Mouse (Mus musculus) heart, postnatal 14 days (tissue): Measurements from ENCODE around the gene Aff4. TPM values are rescaled to one million over a fixed set of nuclear protein-coding genes. Genes with fewer than 3 reads are reported as not detected.
"Not testable (repeated sequence)": the region's sequence is repeated elsewhere in the genome, so short reads cannot be mapped to it uniquely, and the experiment has no call there.

Experiments used
- DNase-seq, 2 experiments: peaks; one replicate each; pipeline ENCODE4 v3.0.0; 2021 to 2022
- intact Hi-C: fragments of 180-260 bp; cut with DNase I; formaldehyde crosslinking; loops from one replicate; pipeline ENCODE4 v1.15.1; 2025
- total RNA-seq, 2 experiments: library from RNA; stranded (reverse); gene quantifications; 2 replicates each; pipeline ENCODE4 v1.2.3; 2021

The Aff4 gene
- total RNA-seq, 2 experiments from 2014 or later = 97.5 to 109 TPM

DNA sequence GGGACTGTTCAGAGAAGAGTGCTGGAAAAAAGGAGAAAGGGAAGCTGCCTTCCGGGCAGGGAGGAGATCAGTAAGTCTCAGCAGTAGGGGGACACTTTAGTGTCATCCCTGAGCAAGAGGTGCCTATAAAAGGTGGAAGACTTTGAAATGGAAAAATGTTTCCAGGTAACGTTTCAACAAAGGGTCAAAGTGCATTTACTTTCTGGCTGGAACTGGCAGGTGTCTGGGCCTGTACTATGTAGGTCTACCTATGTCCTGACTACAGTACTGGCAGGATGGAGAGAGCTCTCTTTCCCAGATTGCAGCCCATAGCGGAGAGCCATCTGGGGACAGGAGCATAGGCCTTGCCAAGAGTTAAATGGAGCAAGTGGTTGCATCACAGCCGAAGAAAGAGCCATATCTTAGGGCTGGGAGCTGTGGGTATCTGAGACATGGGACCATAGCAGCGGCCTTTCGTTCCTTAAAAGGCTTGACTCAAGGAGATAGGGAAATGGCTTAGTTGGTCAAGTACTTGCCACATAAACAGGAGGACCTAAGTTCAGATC lies 75.2 kb downstream of the Aff4 start:
- intact Hi-C loops = no loop called here
- no peak for DNase-seq

DNA sequence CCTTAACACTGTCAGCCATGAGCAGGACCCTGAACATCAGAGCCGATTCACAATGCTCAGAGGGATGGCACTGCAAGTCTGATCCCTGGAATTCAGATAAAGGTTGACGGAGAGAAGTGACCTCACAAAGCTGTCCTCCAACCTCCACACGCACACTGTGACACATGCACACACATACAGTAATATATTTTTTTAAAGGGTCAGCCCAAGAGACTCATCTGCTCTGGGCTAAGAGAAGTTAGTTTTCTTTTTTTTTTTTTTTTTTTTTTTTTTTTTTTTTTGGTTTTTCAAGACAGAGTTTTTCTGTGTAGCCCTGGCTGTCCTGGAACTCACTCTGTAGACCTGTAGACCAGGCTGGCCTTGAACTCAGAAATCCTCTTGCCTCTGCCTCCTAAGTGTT lies 76.3 kb downstream of the Aff4 start:
- intact Hi-C loops, DNase-seq: not testable (repeated sequence)

DNA sequence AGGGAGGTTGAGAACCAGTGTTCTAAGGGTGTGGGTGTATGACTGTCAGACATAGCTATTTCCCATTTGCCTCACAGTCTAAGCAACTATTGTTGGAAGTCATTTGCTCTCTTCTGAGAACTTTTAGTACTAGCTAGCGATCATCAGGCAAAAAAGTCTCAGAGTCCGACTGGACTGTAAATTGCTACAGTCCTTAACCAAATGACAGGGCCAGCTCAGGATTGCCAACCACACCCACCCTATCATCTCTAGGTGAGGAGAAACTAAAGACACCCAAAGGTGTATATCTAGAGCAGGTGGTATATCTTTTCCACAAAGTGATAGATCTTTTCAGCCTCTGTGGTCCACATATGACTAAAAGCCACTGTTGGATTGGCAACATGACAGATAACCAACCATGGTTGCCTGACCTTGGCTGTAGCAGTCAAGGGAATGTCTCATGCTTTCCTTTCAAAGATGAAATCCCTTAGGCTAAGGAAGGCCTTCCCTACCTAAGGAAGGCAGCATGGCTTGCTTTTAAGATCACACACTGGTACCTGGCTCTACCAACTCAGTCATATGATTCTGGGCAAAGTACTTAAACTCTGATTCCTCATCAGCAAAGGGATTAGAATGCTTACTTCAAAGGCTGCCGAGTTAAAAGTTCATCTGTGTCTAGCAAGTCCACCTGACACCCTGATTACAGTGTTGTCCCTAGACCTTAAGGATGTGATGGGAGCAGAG lies 77.5 kb downstream of the Aff4 start:
- DNase-seq = no peak
- intact Hi-C loops = no loop called here

DNA sequence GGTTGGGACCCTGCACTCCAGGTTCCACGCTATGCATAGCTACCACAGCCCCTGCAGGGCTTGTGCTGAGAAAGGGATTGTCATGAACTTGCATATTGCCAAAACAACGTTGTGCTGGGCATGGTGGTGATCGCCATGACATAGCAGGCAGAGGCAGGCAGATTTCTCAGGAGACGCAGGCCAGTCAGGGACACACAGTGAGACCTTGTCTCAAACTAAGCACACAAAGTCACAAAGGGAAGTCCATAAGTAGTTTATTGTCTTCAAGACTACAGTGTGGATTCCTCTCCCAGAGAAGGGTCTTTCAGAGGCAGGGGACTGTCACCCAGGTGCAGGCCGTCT lies 78.1 kb downstream of the Aff4 start:
- no peak for DNase-seq
- intact Hi-C loops = no loop called here

DNA sequence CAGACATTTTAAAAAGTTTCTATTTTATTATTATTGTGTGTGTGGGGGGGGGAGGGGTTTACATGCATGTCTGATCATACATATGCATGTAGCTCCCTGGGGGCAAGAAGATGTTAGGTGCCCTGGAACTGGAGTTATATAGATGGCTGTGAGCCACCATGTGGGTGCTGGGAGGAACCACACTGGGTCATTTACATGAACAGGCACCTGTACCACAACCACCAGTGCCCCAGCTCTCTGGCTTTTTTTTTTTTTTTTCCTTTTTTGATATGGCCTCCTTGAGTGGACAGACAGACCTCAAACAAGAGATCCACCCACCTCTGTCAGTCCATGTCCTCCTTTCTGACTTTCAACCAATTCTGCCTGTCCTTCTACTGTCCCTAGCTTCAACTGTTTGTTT lies 78.5 kb downstream of the Aff4 start:
- DNase-seq = no peak
- intact Hi-C loops = no loop called here

DNA sequence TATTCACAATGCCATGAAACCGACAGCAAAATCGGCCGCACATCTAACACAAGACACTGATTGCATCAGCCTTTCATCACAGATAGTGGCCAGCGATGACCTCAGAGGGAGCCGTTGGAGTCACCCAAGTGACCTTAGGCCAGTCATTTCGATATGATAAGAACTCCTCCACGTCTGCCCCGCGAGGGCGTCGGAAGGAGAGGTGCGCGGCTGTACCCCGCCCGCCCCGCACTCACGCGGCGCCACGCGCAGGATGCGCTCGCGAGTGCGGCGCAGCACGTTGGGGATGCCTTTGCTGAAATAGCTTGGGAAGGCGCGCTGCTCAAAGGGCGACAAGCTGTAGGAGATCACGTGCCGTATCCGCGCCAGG lies 79.7 kb downstream of the Aff4 start:
- intact Hi-C loops = no loop called here
- DNase-seq = no peak

DNA sequence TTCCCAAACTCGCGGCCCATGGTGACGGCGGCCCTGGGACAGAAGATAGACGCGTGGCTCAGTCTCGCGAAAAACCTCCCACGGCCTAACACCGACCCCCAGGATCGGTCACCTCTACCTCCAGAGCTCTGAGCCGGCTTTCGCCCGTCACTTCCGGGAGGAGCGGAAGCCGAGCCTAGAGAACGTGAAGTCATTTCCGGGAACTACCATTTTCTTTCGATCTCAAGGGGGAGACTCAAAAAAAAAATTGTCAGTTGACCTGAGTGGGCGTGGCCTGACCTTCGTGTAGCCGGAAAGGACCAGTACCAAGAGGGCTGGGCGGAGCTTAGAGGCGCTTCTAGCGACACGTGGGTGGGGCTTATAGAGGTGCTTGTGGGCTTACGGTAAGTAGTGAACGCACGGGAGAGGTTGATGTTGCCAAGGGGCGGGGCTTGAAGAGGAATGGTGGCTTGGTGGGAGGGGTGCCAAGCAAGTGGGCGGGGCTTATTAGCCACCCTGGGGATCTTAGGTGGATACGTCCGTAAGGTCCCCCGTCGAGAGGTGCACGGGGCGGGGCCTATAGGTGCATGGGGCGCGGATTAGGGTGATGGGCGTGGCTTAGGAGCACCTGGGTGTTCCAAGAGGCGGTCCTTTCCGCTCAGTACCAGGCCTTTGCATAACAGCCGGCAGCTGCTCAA lies 80.2 kb downstream of the Aff4 start, which contains the start of the genes Uqcrq and Gdf9:
Gene Uqcrq, minus strand, starts transcription at position 162 of the 677 bp plus-strand sequence.
Gene Gdf9, plus strand, starts transcription at position 354 of the 677 bp plus-strand sequence.
- peak; percentile 93 to 96 for DNase-seq
- intact Hi-C loops = no loop called here

DNA sequence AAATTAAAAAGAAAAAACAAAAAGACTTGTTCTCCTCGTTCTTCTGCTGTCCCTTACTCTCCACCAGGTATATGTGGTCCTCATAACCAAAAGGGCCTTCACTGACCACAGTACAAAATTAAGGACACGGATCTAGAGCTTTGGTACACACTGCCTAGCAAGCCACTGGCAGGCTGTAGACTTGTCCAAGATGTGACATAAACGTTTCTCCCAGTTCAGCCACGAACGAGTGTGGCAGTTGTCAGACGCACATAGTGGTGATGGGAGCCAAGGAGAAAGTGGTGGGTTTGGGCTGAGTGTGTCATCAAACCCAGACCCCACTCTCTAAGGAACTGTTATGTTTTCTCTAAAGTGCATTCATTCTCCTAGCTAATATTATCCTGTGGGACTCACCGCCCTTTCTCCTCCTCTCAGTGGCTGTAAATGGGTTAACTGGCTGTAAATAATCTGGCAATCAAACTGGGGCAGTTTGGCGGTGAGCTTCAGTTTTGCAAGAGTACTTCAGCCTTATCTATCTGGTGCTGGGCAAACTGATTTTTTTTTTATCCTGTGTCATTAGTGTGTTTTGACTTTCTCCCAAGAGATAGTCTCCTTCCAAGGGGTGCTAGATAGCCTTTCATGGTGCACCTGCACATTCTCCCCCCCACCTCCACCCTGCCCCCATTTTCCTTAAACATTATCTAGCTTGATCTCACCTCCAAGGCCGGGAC lies 80.9 kb downstream of the Aff4 start:
- intact Hi-C loops = no loop called here
- peak in 1 of 2 experiments; percentile 17 for DNase-seq

DNA sequence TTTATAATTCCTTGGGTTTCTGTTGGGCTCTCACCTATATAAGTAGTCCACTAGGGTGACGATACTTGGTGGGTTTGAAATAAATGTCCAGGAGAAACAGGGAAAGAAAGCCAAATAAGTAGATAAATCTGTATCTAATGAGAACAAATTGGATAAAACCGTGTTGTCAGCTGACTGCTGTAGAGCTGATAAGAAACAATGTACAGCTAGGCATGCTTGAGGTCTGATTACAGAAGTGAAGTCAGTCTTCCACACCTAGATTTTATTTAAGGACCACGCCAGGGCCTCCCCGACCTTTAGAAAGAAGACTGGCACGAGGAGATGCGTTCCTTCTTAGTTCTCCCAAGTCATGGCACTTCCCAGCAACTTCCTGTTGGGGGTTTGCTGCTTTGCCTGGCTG lies 82.4 kb downstream of the Aff4 start:
- intact Hi-C loops = no loop called here
- DNase-seq = no peak

DNA sequence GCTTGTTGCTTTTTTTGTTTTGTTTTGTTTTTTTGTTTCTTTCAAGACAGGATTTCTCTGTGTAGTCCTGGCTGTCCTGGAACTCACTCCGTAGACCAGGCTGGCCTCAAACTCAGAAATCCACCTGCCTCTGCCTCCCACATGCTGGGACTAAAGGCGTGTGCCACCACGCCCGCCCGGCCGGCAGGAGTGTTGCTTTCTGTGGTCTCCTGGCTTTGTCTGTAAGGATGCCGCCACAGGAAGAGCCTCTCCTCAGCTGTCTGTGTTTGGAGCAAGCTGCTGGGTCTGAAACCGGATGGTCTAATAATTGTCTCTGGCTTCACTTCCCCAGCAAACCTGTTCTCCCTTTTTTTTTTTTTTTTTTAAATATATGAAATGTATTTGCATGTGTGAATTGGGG lies 84.9 kb downstream of the Aff4 start:
- intact Hi-C loops = no loop called here
- no peak for DNase-seq

DNA sequence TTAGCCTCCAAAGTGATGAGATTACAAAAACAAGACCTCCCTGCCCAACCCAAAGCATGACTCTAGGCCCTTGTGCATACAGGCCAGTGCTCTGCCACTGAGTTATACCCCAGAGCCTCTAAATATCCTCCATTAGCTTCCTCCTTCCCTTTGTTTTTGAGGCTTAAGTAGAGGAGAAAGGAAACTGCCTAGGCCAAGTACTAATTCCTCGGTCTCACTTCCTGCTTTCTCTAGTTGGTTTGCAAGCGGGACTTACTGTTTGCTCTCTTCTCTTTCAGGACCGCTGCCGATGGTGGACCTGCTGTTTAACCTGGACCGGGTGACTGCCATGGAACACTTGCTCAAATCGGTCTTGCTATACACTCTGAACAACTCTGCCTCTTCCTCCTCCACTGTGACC lies 85.7 kb downstream of the Aff4 start:
- intact Hi-C loops = no loop called here
- DNase-seq = no peak

DNA sequence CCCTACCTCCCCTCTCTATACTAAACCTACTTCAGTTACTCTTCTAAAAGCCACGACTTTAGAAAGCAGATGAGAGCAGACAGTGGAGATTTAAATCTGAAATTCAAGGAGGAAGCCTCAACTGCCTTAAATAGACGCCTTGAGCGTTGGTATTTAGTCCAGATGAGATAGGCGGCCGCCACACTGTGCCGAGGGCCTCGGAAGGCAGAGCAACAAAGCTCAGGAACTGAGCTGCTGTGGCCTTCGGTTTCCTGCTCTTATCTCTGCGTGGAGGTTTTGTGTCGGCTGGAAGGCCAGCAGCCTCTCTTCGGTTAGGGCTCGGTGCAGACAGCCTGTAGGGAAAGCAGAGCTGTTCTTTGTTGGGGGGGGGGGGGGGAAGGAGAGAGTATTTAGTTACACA lies 91.3 kb downstream of the Aff4 start:
- intact Hi-C loops = no loop called here
- peak in 1 of 2 experiments; percentile 28 for DNase-seq

DNA sequence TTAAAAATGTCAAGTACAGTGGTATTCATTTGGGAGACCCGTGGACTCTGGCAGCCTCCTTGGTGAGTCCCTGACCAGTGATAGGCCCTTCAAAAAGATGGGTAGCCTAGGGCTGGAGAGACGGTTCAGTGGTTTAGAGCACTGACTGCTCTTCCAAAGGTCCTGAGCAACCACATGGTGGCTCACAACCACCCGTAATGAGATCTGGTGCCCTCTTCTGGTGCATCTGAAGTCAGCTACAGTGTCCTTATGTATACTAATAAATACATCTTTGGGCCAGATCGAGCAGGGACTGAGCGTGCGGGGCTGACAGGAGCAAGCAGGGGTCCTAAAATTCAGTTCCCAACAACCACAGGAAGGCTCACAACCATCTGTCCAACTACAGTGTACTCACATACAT lies 93.2 kb downstream of the Aff4 start:
- intact Hi-C loops = no loop called here

DNA sequence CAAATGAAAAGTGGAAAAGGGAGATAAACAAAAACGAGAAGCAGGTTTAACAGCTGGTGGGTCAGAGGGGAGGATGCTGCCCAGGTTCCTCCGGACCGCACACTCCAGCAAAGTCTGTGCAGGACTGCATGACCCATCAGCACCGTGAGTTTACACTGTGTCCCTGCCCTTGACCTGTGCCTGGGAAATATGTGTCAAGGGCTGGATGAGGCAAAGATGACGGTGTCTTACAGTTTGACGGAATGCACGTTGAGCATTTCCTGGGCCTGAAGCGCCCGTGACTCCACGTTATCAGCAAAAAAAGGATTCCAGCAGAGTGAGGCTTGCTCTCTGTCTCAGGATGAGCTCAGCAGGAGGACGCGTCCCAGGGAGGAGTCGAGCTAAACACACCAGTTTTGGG lies 94.9 kb downstream of the Aff4 start:
- intact Hi-C loops = no loop called here
- no peak for DNase-seq

More for the DNA sequence above, 93.2 kb downstream of the Aff4 start:
- DNase-seq = peak in 1 of 2 experiments; percentile 47

DNA sequence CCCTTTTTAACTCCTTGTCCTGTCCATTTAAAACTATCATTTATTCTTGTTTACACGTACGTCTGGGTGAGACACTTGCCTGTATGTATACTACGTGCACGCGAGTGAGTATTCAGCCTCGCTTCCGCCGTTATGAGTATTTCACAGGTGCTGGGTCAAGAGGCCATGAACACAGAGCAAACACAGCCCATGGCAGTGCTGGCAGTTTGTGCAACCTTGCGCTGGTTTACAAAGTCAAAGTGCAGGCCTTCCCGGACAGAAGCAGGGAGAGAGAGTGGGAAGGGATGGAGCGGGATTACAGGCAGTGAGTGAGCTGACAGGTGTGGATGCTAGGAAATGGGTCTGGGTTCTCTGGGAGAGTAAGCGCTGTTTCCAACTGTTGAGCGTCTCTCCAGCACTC lies 95.5 kb downstream of the Aff4 start:
- no peak for DNase-seq
- intact Hi-C loops = no loop called here

DNA sequence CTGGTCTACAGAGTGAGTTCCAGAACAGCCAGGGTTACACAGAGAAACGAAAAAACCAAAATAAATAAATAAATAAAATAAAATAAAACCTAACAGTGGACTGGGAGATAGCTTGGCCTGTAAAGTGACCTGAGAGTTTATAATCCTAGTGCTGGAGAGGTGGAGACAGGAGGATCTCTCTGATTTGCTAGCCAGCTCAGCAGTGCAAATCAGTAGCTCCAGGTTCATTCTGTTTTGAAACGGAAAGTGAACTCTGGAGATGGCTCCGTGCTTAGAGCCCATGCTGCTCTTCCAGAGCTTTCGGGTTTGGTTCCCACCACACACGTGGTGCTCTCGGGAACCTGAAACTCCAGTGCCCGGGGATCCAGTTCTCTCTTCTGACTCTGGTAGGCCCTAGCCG lies 97.4 kb downstream of the Aff4 start:
- intact Hi-C loops = no loop called here
- no peak for DNase-seq

DNA sequence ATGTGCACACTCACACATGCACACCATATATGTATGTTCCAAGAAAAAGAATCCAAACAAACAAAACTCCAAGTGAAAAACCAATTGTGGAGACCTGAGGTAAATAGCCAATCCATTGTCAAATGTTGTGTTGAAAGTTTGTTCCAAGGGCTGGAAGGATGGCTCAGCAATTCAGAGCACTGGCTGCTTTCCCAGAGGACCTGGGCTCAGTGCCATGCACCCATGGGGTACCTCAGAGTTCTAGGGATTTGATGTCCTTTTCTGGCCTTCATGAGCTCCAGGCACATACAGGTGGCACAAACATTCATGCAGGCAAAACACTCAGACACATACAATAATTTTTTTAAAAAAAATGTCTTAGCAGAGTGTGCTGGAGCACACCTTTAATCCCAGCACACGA lies 97.9 kb downstream of the Aff4 start:
- intact Hi-C loops = no loop called here
- peak; percentile 74 to 80 for DNase-seq

DNA sequence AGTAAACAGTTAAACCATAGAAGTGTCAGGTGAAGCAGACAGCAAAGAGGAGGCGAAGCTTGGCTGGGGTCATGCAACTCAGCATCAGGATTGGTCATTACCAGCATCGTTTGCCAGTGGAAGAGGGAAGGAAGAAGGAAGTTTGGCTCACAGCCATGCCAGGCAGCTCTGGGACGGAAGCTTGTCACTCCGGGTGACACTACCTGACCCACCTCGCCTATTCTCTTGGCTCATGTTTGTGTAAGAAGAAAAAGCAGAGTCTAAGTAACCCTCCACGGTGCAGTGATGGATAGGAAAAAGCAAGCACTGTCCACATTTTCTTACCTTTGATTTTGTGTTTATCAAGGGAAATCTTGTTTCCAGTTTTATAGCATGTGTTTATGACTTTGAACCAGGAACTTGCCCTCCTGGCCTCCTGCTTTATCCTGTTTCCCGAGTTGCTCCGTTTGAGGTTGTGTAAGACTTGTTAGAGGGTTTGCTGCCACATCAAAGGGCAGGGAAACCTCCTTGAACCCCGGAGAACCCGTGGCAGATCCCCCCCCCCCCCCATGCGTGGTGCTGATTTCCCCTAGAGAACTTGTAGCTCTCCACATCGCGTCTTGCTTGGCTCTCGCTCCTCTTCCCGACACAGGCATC lies 99.6 kb downstream of the Aff4 start:
- intact Hi-C loops = loop anchor here (2.0 kb wide), 1 partner anchor 35 kb away; no protein-coding TSS in a partner anchor
- DNase-seq = no peak

DNA sequence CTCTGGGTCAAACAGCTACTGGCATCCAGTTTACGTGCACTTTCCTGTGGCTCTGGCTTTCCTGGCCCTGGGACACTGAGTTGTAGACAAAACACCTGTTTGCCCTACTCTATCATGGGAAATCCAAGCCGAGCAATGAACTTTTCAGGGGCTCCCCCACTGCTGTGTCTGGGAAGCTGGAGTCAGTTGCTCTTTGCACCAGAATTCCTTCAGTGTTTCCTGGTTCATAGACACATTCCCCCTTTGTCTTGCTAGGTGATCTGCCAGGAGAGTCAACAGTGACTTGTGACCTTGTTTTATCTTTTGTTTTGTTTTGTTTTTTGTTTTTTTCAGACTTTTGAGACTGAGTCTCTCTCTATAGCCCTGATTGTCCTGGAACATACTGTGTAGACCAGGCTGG lies 100.7 kb downstream of the Aff4 start:
- intact Hi-C loops = loop anchor here (2.0 kb wide), 1 partner anchor 37 kb away; no protein-coding TSS in a partner anchor
- no peak for DNase-seq

DNA sequence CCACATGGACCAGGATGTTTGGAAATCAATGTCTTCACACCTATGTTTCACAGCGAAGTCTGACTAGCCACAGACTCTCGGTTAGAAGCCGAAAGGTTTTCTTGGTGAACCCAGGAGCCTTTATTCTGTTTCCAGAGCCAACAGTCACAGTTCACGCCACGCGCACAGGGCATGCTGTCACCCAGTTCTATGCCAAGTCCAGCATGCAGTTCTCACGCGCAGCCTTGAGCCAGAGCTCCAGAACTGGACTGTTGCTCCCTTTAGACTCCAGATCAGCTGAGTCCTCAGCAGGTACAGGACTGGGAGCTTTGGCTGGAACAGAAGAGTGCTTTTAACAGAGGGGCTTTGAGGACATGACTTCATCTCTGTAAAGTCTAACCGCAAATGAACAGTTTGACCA lies 101.8 kb downstream of the Aff4 start:
- DNase-seq = no peak
- intact Hi-C loops = no loop called here

DNA sequence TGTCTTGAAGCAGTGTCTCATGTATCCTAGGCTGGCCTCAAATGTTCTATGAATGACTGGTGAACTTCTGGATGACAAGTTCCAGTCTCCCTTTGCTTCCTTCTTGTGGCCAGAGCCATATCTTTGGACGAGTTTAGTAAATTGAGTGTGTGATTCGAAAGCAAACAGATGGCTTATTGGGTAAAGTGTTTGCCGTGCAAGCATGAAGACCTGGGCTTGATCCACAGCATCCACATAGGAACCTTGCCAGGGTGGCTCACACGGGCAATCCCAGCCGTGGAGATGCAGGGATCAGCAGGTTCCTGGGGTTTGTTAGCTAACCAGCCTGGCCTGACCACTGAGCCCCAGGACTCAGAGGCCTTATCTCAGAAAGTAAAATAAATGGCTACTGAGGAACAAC lies 102.4 kb downstream of the Aff4 start:
- intact Hi-C loops = no loop called here
- no peak for DNase-seq
